Mouse (Mus musculus) thymus, adult 2 months (tissue): Measurements from ENCODE around the gene Plppr3.

Experiments
- CTCF ChIP-seq: fragments of 200-500 bp; IDR thresholded peaks from 2 replicates; pipeline ENCODE4 v1.5.1; 2012; ENCODE audit warnings: mild to moderate bottlenecking, control low read depth, low read length, moderate library complexity, borderline replicate concordance; ENCODE audit not compliant: control insufficient read depth, poor library complexity, insufficient read depth; ENCODE audit errors: extremely low read depth
- POLR2A ChIP-seq: fragments of 200-500 bp; IDR thresholded peaks from 2 replicates; pipeline ENCODE4 v1.6.1; 2012; ENCODE audit warnings: mild to moderate bottlenecking, low read length, control low read depth, moderate library complexity; ENCODE audit not compliant: control insufficient read depth, poor library complexity, insufficient read depth; ENCODE audit errors: extremely low read depth

DNA sequence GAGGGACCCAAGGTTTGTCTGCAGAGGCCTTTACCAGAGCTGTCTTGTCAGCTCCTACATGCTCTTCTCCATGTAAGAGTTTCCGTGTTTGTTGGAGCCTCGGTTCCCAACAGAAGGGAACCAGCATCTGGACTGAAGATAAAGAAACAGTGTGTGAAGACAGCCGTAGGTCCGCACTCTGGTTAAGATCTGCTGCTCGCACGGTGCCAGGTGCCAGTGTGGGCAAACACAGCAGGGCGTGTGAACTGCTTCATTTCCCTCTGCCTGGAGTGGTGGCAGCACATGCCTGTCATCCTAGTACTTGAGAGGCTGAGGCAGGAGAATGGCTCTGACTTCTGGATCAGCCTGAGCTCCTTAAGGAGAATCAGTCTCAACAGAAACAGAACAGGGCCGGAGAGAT is 2.6 kb downstream of the Plppr3 start:
- no peak for TF ChIP-seq CTCF
- no peak for TF ChIP-seq POLR2A
